Mouse (Mus musculus) liver, embryonic 11.5 days (tissue): ENCODE data around the gene Dscaml1. TPM values are rescaled to one million over a fixed set of nuclear protein-coding genes. Genes with fewer than 3 reads are reported as not detected.

Source experiments
- ATAC-seq: fragments of 200-750 bp; cut with Nextera tagmentation; replicated peaks from 2 replicates; pipeline ENCODE4 v1.8.0; 2017; ENCODE audit warnings: moderate number of reproducible peaks, mild to moderate bottlenecking, moderate TSS enrichment, moderate library complexity; ENCODE audit not compliant: low FRiP score
- DNase-seq: peaks from one replicate; pipeline ENCODE4 v3.0.0-alpha.2; 2017; ENCODE audit warnings: low spot score
- H3K27ac ChIP-seq: fragments of 300-500 bp; sonication (generic); 2 replicates; pipeline ENCODE4 v1.5.1; 2014; ENCODE audit warnings: mild to moderate bottlenecking, low read depth, low read length, control low read depth
- H3K27me3 ChIP-seq: fragments of 300-500 bp; sonication (generic); replicated peaks from 2 replicates; pipeline ENCODE4 v1.6.1; 2014; ENCODE audit warnings: low read length, mixed read lengths; ENCODE audit not compliant: control insufficient read depth, insufficient read depth
- H3K36me3 ChIP-seq: fragments of 300-500 bp; sonication (generic); 2 replicates; pipeline ENCODE4 v1.6.1; 2014; ENCODE audit warnings: mild to moderate bottlenecking, low read length, moderate library complexity, mixed read lengths; ENCODE audit not compliant: control insufficient read depth, insufficient read depth
- H3K4me1 ChIP-seq: fragments of 300-500 bp; sonication (generic); replicated peaks from 2 replicates; pipeline ENCODE4 v1.6.1; 2014; ENCODE audit warnings: low read length, mixed read lengths; ENCODE audit not compliant: control insufficient read depth, insufficient read depth
- H3K4me2 ChIP-seq: fragments of 300-500 bp; sonication (generic); 2 replicates; pipeline ENCODE4 v1.6.1; 2014; ENCODE audit warnings: mild to moderate bottlenecking, control low read depth, moderate library complexity
- H3K4me3 ChIP-seq: fragments of 300-500 bp; sonication (generic); 2 replicates; pipeline ENCODE4 v1.5.1; 2014; ENCODE audit warnings: low read depth, low read length, control low read depth
- H3K9ac ChIP-seq: fragments of 300-500 bp; sonication (generic); 2 replicates; pipeline ENCODE4 v1.6.1; 2014; ENCODE audit warnings: low read depth, low read length, control low read depth
- H3K9me3 ChIP-seq: fragments of 300-500 bp; sonication (generic); 2 replicates; pipeline ENCODE4 v1.6.1; 2016; ENCODE audit warnings: low read length, inconsistent platforms, mixed read lengths; ENCODE audit not compliant: control insufficient read depth
- WGBS: fragments of 180-500 bp; shearing (Covaris S2); extraction: QIAGEN DNeasy Blood & Tissue Kit; methylation state at CpG from one replicate; pipeline ENCODE4 v1.1.7; 2014; 5-methylcytosine and 5-hydroxymethylcytosine counted together
- polyA plus RNA-seq: library from polyadenylated mRNA; unstranded; fragments of >200 nt; fragmentation: Nextera tagmentation; extraction: Ambion mirVana; gene quantifications from 2 replicates; pipeline ENCODE4 v1.2.1, GENCODE M21; 2014

The Dscaml1 gene
- polyA plus RNA-seq, 1 experiment from 2014 or later: 0.27 TPM

GRCm38 (mm10) chr9:45620049-45620448 is 193.6 kb downstream of the Dscaml1 start:
- Histone ChIP-seq H3K9me3 (no peaks in the 10 kb centered on the region), H3K27ac (no peak overlapping the region), H3K4me2 (no peak overlapping the region), H3K36me3 (no peaks in the 10 kb centered on the region), H3K9ac (no peak overlapping the region), H3K4me1 (no peaks in the 10 kb centered on the region), H3K4me3 (no peak overlapping the region), H3K27me3 (no peaks in the 10 kb centered on the region)
- no peak for DNase-seq
- no peak for ATAC-seq
- WGBS: 55% methylated on average over 9 of the region's 9 CpGs

GRCm38 (mm10) chr9:45620920-45621319 is 194.5 kb downstream of the Dscaml1 start:
- WGBS: 87% methylated on average over 4 of the region's 4 CpGs

GRCm38 (mm10) chr9:45625889-45626446 is 199.5 kb downstream of the Dscaml1 start:
- Histone ChIP-seq H3K4me2 (no peak overlapping the region), H3K9ac (no peak overlapping the region), H3K4me1 (no peaks in the 10 kb centered on the region), H3K9me3 (no peaks in the 10 kb centered on the region), H3K27me3 (no peaks in the 10 kb centered on the region), H3K4me3 (no peak overlapping the region), H3K27ac (no peak overlapping the region), H3K36me3 (no peaks in the 10 kb centered on the region)
- 65% methylated on average over 6 of the region's 6 CpGs for WGBS
- ATAC-seq (no peak), DNase-seq (no peak)

More at GRCm38 (mm10) chr9:45620920-45621319, 194.5 kb downstream of the Dscaml1 start:
- Histone ChIP-seq H3K4me3 (no peak overlapping the region), H3K9me3 (no peaks in the 10 kb centered on the region), H3K27me3 (no peaks in the 10 kb centered on the region), H3K4me1 (no peaks in the 10 kb centered on the region), H3K9ac (no peak overlapping the region), H3K4me2 (no peak overlapping the region), H3K27ac (no peak overlapping the region), H3K36me3 (no peaks in the 10 kb centered on the region)
- ATAC-seq (no peak), DNase-seq (no peak)

GRCm38 (mm10) chr9:45632520-45632919 is 206.1 kb downstream of the Dscaml1 start:
- ATAC-seq: no peak
- no peak overlapping the region for H3K4me3 ChIP-seq
- DNase-seq: no peak
- 62% methylated on average over 10 of the region's 10 CpGs for WGBS
- H3K36me3 ChIP-seq: no peaks in the 10 kb centered on the region
- H3K27me3 ChIP-seq: no peaks in the 10 kb centered on the region
- H3K4me1 ChIP-seq: no peaks in the 10 kb centered on the region
- no peak overlapping the region for H3K27ac ChIP-seq
- no peak overlapping the region for H3K4me2 ChIP-seq
- no peaks in the 10 kb centered on the region for H3K9me3 ChIP-seq
- H3K9ac ChIP-seq: no peak overlapping the region

GRCm38 (mm10) chr9:45633036-45633435 is 206.6 kb downstream of the Dscaml1 start:
- Histone ChIP-seq H3K4me3 (no peak overlapping the region), H3K4me1 (no peaks in the 10 kb centered on the region), H3K36me3 (no peaks in the 10 kb centered on the region), H3K9me3 (no peaks in the 10 kb centered on the region), H3K9ac (no peak overlapping the region), H3K4me2 (no peak overlapping the region), H3K27ac (no peak overlapping the region), H3K27me3 (no peaks in the 10 kb centered on the region)
- DNase-seq (no peak), ATAC-seq (no peak)
- 71% methylated on average over 2 of the region's 2 CpGs for WGBS

- Histone ChIP-seq H3K27ac (no peak overlapping the region), H3K4me1 (no peaks in the 10 kb centered on the region), H3K27me3 (no peaks in the 10 kb centered on the region), H3K4me2 (no peak overlapping the region), H3K9me3 (no peaks in the 10 kb centered on the region), H3K4me3 (no peak overlapping the region), H3K9ac (no peak overlapping the region), H3K36me3 (no peaks in the 10 kb centered on the region)
- DNase-seq: no peak
- 58% methylated on average over 4 of the region's 4 CpGs for WGBS
- ATAC-seq: no peak
Measured at GRCm38 (mm10) chr9:45634978-45635377, 208.6 kb downstream of the Dscaml1 start.

GRCm38 (mm10) chr9:45637346-45637745 is 210.9 kb downstream of the Dscaml1 start:
- H3K9me3 ChIP-seq: no peaks in the 10 kb centered on the region
- H3K27ac ChIP-seq: no peak overlapping the region
- H3K36me3 ChIP-seq: no peaks in the 10 kb centered on the region
- DNase-seq: no peak
- H3K4me3 ChIP-seq: no peak overlapping the region
- no peak for ATAC-seq
- 44% methylated on average over 1 of the region's 1 CpGs for WGBS
- H3K9ac ChIP-seq: no peak overlapping the region
- no peak overlapping the region for H3K4me2 ChIP-seq
- H3K27me3 ChIP-seq: no peaks in the 10 kb centered on the region
- no peaks in the 10 kb centered on the region for H3K4me1 ChIP-seq

- Histone ChIP-seq H3K4me2 (no peak overlapping the region), H3K27me3 (no peaks in the 10 kb centered on the region), H3K27ac (no peak overlapping the region), H3K4me3 (no peak overlapping the region), H3K36me3 (no peaks in the 10 kb centered on the region), H3K9me3 (no peaks in the 10 kb centered on the region), H3K4me1 (no peaks in the 10 kb centered on the region), H3K9ac (no peak overlapping the region)
- no peak for DNase-seq
- WGBS: 72% methylated on average over 6 of the region's 6 CpGs
- no peak for ATAC-seq
Measured at GRCm38 (mm10) chr9:45638184-45638917, 211.9 kb downstream of the Dscaml1 start.

GRCm38 (mm10) chr9:45644833-45645388 is 218.5 kb downstream of the Dscaml1 start:
- DNase-seq (no peak), ATAC-seq (no peak)
- no peaks in the 10 kb centered on the region for H3K27me3 ChIP-seq
- H3K9me3 ChIP-seq: no peaks in the 10 kb centered on the region
- 67% methylated on average over 6 of the region's 6 CpGs for WGBS
- H3K4me1 ChIP-seq: no peaks in the 10 kb centered on the region
- H3K4me3 ChIP-seq: no peak overlapping the region
- H3K27ac ChIP-seq: no peak overlapping the region
- H3K9ac ChIP-seq: no peak overlapping the region
- H3K4me2 ChIP-seq: no peak overlapping the region
- H3K36me3 ChIP-seq: no peaks in the 10 kb centered on the region
